Mouse (Mus musculus): ENCODE data around the gene Tmem163. TPM values are rescaled to one million over a fixed set of nuclear protein-coding genes. Genes with fewer than 3 reads are reported as not detected.

Gene Tmem163
- total and polyA plus RNA-seq, 3 experiments = 5.2 to 21.6 (median 6.5) TPM

- peak in 1 of 2 experiments; percentile 17 for DNase-seq
- 45% methylated on average over 6 of the region's 6 CpGs for WGBS
These were observed 168.0 kb downstream of the Tmem163 start for GRCm38 (mm10) chr1:127511362-127511761.

DNA sequence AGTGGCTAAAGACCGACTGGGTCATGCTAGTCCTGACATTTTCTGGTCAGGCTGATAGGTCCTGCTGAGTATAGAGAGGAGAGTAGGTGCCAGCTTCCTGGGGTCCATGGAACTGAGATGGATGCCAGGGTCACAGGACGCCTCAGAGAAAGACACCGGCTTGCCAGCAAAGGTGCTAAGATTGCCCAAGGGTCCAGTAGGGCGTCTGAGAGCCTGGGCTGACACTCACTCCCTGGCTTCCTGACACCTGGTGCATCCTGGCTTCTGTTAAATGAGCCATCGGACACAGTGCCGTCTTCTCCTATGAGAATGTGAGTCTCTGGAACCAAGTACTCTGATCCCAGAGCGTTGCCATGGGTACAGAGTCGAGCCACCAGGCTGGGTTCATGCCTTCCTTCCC lies 170.4 kb downstream of the Tmem163 start:
- TF ChIP-seq POLR2A (IDR thresholded peaks at IDR 0.05; ENCODE audit: insufficient read depth, low read depth, low read length) (no peak), CTCF (IDR thresholded peaks at IDR 0.05) (no peak), EP300 (IDR thresholded peaks at IDR 0.05; ENCODE audit: insufficient read depth, low read depth, low read length) (no peak)
- intact Hi-C loops (cut with DNase I) = loop anchor here (10.0 kb wide), 1 partner anchor 406 kb away; no protein-coding TSS in a partner anchor
- WGBS = 78% methylated on average over 8 of the region's 8 CpGs

More at GRCm38 (mm10) chr1:127511362-127511761, 168.0 kb downstream of the Tmem163 start:
- no peaks in the 10 kb centered on the region for H3K36me3 ChIP-seq (ENCODE audit: control insufficient read depth, insufficient read depth, low read length)
- H3K27ac ChIP-seq = peak overlapping the region; percentile 51
- H3K79me2 ChIP-seq (replicated peaks; ENCODE audit: control insufficient read depth, insufficient read depth, low read length) = no peaks in the 10 kb centered on the region
- no peaks in the 10 kb centered on the region for H3K27me3 ChIP-seq (ENCODE audit: control insufficient read depth, insufficient read depth, low read length)
- H3K9ac ChIP-seq (ENCODE audit: low read depth, low read length) = no peak overlapping the region
- TF ChIP-seq POLR2A (IDR thresholded peaks at IDR 0.05; ENCODE audit: insufficient read depth, low read depth, low read length) (no peak), EP300 (IDR thresholded peaks at IDR 0.05; ENCODE audit: insufficient read depth, low read depth, low read length) (no peak), CTCF (IDR thresholded peaks at IDR 0.05) (no peak)
- intact Hi-C loops (cut with DNase I) = no loop called here
- no peak overlapping the region for H3K4me3 ChIP-seq
- peaks cover 3% of the 10 kb centered on the region for H3K4me1 ChIP-seq (ENCODE audit: control insufficient read depth, insufficient read depth, low read length)

GRCm38 (mm10) chr1:127508067-127508739 lies 171.1 kb downstream of the Tmem163 start:
- Histone ChIP-seq H3K27ac (no peak overlapping the region), H3K27me3 (ENCODE audit: control insufficient read depth, insufficient read depth, low read length) (no peaks in the 10 kb centered on the region), H3K4me1 (ENCODE audit: control insufficient read depth, insufficient read depth, low read length) (peaks cover 3% of the 10 kb centered on the region), H3K79me2 (replicated peaks; ENCODE audit: control insufficient read depth, insufficient read depth, low read length) (no peaks in the 10 kb centered on the region), H3K9ac (ENCODE audit: low read depth, low read length) (no peak overlapping the region), H3K4me3 (no peak overlapping the region), H3K36me3 (ENCODE audit: control insufficient read depth, insufficient read depth, low read length) (no peaks in the 10 kb centered on the region)
- WGBS = 82% methylated on average over 16 of the region's 16 CpGs
- TF ChIP-seq EP300 (IDR thresholded peaks at IDR 0.05; ENCODE audit: insufficient read depth, low read depth, low read length) = no peak
- TF ChIP-seq CTCF (IDR thresholded peaks at IDR 0.05) = no peak
- TF ChIP-seq POLR2A (IDR thresholded peaks at IDR 0.05; ENCODE audit: insufficient read depth, low read depth, low read length) = no peak
- DNase-seq = no peak
- intact Hi-C loops (cut with DNase I) = loop anchor here (10.0 kb wide), 1 partner anchor 407 kb away; no protein-coding TSS in a partner anchor

More for the DNA sequence above, 170.4 kb downstream of the Tmem163 start:
- H3K79me2 ChIP-seq (replicated peaks; ENCODE audit: control insufficient read depth, insufficient read depth, low read length) = no peaks in the 10 kb centered on the region
- no peak overlapping the region for H3K27ac ChIP-seq
- H3K9ac ChIP-seq (ENCODE audit: low read depth, low read length) = no peak overlapping the region
- no peak overlapping the region for H3K4me3 ChIP-seq
- H3K36me3 ChIP-seq (ENCODE audit: control insufficient read depth, insufficient read depth, low read length) = no peaks in the 10 kb centered on the region
- DNase-seq = no peak
- peaks cover 3% of the 10 kb centered on the region for H3K4me1 ChIP-seq (ENCODE audit: control insufficient read depth, insufficient read depth, low read length)
- H3K27me3 ChIP-seq (ENCODE audit: control insufficient read depth, insufficient read depth, low read length) = no peaks in the 10 kb centered on the region

DNA sequence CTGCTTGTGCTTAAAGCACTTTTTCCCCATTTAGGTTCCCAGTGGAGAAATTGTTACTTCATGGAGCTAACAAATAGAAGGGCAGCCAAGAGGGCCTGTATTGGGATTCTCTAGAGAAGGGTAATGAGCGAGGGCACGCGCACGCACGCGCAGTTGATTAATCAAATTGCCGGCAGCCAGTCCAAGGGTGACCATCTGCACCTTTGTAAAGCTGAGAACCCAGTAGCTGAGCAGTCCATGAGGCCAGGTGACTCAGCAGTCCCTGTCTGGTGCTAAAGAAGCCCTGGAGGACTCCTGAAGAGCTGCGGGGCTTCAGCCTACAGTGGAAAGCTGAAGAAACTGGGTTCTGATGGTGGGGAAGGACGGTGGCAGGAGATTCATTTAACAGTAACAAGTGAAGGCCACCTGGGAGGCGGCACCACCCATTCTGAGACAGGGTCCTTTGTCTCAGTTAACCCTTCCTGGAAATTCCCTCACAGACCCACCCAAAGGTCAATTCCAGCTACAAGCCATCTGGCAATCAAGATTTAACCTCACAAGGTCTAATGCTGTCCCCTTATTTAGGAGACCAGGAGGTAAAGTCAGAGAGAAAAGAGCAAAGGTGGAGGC lies 172.2 kb downstream of the Tmem163 start:
- Histone ChIP-seq H3K4me3 (no peak overlapping the region), H3K79me2 (replicated peaks; ENCODE audit: control insufficient read depth, insufficient read depth, low read length) (no peaks in the 10 kb centered on the region), H3K9ac (ENCODE audit: low read depth, low read length) (no peak overlapping the region), H3K36me3 (ENCODE audit: control insufficient read depth, insufficient read depth, low read length) (no peaks in the 10 kb centered on the region), H3K27me3 (ENCODE audit: control insufficient read depth, insufficient read depth, low read length) (no peaks in the 10 kb centered on the region), H3K27ac (no peak overlapping the region), H3K4me1 (ENCODE audit: control insufficient read depth, insufficient read depth, low read length) (peaks cover 3% of the 10 kb centered on the region)
- intact Hi-C loops (cut with DNase I) = loop anchor here (10.0 kb wide), 1 partner anchor 408 kb away; no protein-coding TSS in a partner anchor
- TF ChIP-seq CTCF (IDR thresholded peaks at IDR 0.05) (no peak), EP300 (IDR thresholded peaks at IDR 0.05; ENCODE audit: insufficient read depth, low read depth, low read length) (no peak), POLR2A (IDR thresholded peaks at IDR 0.05; ENCODE audit: insufficient read depth, low read depth, low read length) (no peak)
- 80% methylated on average over 10 of the region's 10 CpGs for WGBS
- no peak for DNase-seq

DNA sequence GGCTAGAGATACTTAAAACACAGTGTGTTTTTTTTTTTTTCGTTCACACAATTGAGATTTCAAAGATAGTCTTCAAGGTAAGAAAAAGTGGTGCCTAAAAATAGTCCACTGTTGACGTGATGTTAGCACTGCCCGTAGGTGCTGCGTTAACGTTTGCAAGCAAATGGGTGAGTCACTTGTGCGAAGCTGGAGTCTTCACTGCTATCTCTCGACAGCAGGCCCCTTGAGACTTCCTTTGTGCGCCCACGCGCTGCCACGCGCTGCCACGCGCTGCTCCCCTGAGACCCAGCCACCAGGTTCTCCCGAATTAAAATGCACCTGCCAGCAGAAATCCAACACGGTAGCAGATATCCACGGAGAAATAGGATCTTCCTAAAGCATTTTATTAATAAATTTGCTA lies 178.6 kb downstream of the Tmem163 start:
- no peak overlapping the region for H3K9ac ChIP-seq (ENCODE audit: low read depth, low read length)
- TF ChIP-seq EP300 (IDR thresholded peaks at IDR 0.05; ENCODE audit: insufficient read depth, low read depth, low read length) (no peak), POLR2A (IDR thresholded peaks at IDR 0.05; ENCODE audit: insufficient read depth, low read depth, low read length) (no peak)
- H3K79me2 ChIP-seq (replicated peaks; ENCODE audit: control insufficient read depth, insufficient read depth, low read length) = no peaks in the 10 kb centered on the region
- no peaks in the 10 kb centered on the region for H3K27me3 ChIP-seq (ENCODE audit: control insufficient read depth, insufficient read depth, low read length)
- no peaks in the 10 kb centered on the region for H3K36me3 ChIP-seq (ENCODE audit: control insufficient read depth, insufficient read depth, low read length)
- H3K27ac ChIP-seq = no peak overlapping the region
- intact Hi-C loops (cut with DNase I) = loop anchor here (1.0 to 10.0 kb wide), 4 partner anchors 94 to 414 kb away; partner anchors contain the start of gene Tmem163
- no peaks in the 10 kb centered on the region for H3K4me1 ChIP-seq (ENCODE audit: control insufficient read depth, insufficient read depth, low read length)
- WGBS = 62% methylated on average over 17 of the region's 17 CpGs
- DNase-seq = peak in 1 of 2 experiments; percentile 18
- no peak overlapping the region for H3K4me3 ChIP-seq

DNA sequence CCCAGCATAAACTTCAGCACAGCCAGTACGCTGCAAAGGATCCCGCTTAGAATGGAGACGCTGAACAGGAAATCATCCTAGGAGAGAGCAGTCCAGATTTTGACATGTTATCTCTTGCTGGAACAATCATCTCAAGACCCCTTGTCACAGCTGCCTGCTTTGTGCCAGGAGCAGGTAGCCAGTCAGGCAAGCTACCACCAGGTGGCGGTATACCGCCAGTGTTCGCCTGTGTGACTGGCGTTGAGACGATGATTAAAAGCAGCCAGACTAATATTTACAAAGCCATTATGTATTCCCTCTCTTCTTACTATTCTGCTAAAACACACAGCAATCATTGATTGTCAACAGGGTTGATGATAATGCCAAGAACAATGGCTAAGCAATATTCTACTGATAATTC lies 179.1 kb downstream of the Tmem163 start:
- H3K4me3 ChIP-seq = no peak overlapping the region
- no peaks in the 10 kb centered on the region for H3K27me3 ChIP-seq (ENCODE audit: control insufficient read depth, insufficient read depth, low read length)
- H3K9ac ChIP-seq (ENCODE audit: low read depth, low read length) = no peak overlapping the region
- TF ChIP-seq EP300 (IDR thresholded peaks at IDR 0.05; ENCODE audit: insufficient read depth, low read depth, low read length) = 0 out of 2 replicates have a peak, but pooled peaks have one; percentile 27
- no peak for TF ChIP-seq POLR2A (IDR thresholded peaks at IDR 0.05; ENCODE audit: insufficient read depth, low read depth, low read length)
- peak; percentile 96 for TF ChIP-seq CTCF (IDR thresholded peaks at IDR 0.05)
- H3K36me3 ChIP-seq (ENCODE audit: control insufficient read depth, insufficient read depth, low read length) = no peaks in the 10 kb centered on the region
- H3K79me2 ChIP-seq (replicated peaks; ENCODE audit: control insufficient read depth, insufficient read depth, low read length) = no peaks in the 10 kb centered on the region
- intact Hi-C loops (cut with DNase I) = loop anchor here (1.0 to 10.0 kb wide), 4 partner anchors 95 to 415 kb away; partner anchors contain the start of gene Tmem163
- peak; percentile 63 to 76 for DNase-seq
- H3K27ac ChIP-seq = no peak overlapping the region
- H3K4me1 ChIP-seq (ENCODE audit: control insufficient read depth, insufficient read depth, low read length) = no peaks in the 10 kb centered on the region
- whole genome bisulfite sequencing = 5% methylated on average over 8 of the region's 8 CpGs

All from heart, adult 2 months (tissue).